Mouse (Mus musculus): ENCODE measurements around the gene Ralb. TPM values are rescaled to one million over a fixed set of nuclear protein-coding genes. Genes with fewer than 3 reads are reported as not detected.

Gene Ralb
- polyA plus RNA-seq, 1 experiment from 2014 or later = 72.4 TPM

- Histone ChIP-seq H3K4me1 (ENCODE audit: control insufficient read depth, insufficient read depth, low read depth, low read length) (no peaks in the 10 kb centered on the region), H3K27me3 (replicated peaks; ENCODE audit: control insufficient read depth, insufficient read depth, low read length) (peaks cover 3% of the 10 kb centered on the region; the same call in 1 of the 2 replicates), H3K4me2 (ENCODE audit: low read length) (no peak overlapping the region), H3K4me3 (ENCODE audit: low read length) (no peak overlapping the region), H3K9me3 (ENCODE audit: control insufficient read depth, low read length) (no peaks in the 10 kb centered on the region), H3K27ac (ENCODE audit: low read depth, low read length) (no peak overlapping the region), H3K9ac (ENCODE audit: low read depth, low read length) (no peak overlapping the region), H3K36me3 (ENCODE audit: control insufficient read depth, insufficient read depth, low read length) (no peaks in the 10 kb centered on the region)
- 51% methylated on average over 10 of the region's 10 CpGs for WGBS
- ATAC-seq = no peak
Observed at GRCm38 (mm10) chr1:119451417-119451816, 53.2 kb downstream of the Ralb start.

- no peaks in the 10 kb centered on the region for H3K4me1 ChIP-seq (ENCODE audit: control insufficient read depth, insufficient read depth, low read depth, low read length)
- H3K9me3 ChIP-seq (ENCODE audit: control insufficient read depth, low read length) = no peaks in the 10 kb centered on the region
- 79% methylated on average over 10 of the region's 10 CpGs for WGBS
- H3K27me3 ChIP-seq (replicated peaks; ENCODE audit: control insufficient read depth, insufficient read depth, low read length) = peaks cover 3% of the 10 kb centered on the region; the same call in 1 of the 2 replicates
- H3K27ac ChIP-seq (ENCODE audit: low read depth, low read length) = no peak overlapping the region
- no peak overlapping the region for H3K9ac ChIP-seq (ENCODE audit: low read depth, low read length)
- no peak for ATAC-seq
- no peak overlapping the region for H3K4me3 ChIP-seq (ENCODE audit: low read length)
- H3K4me2 ChIP-seq (ENCODE audit: low read length) = no peak overlapping the region
- H3K36me3 ChIP-seq (ENCODE audit: control insufficient read depth, insufficient read depth, low read length) = no peaks in the 10 kb centered on the region
Observed at GRCm38 (mm10) chr1:119450651-119451345, 53.8 kb downstream of the Ralb start.

- WGBS = 71% methylated on average over 10 of the region's 10 CpGs
- no peak overlapping the region for H3K27ac ChIP-seq (ENCODE audit: low read depth, low read length)
- H3K4me1 ChIP-seq (ENCODE audit: control insufficient read depth, insufficient read depth, low read depth, low read length) = no peaks in the 10 kb centered on the region
- no peak overlapping the region for H3K9ac ChIP-seq (ENCODE audit: low read depth, low read length)
- H3K27me3 ChIP-seq (replicated peaks; ENCODE audit: control insufficient read depth, insufficient read depth, low read length) = no peaks in the 10 kb centered on the region
- no peaks in the 10 kb centered on the region for H3K36me3 ChIP-seq (ENCODE audit: control insufficient read depth, insufficient read depth, low read length)
- H3K4me2 ChIP-seq (ENCODE audit: low read length) = no peak overlapping the region
- no peak overlapping the region for H3K4me3 ChIP-seq (ENCODE audit: low read length)
- no peak for ATAC-seq
- H3K9me3 ChIP-seq (ENCODE audit: control insufficient read depth, low read length) = no peaks in the 10 kb centered on the region
Observed at GRCm38 (mm10) chr1:119446753-119447283, 57.8 kb downstream of the Ralb start.

- H3K4me3 ChIP-seq (ENCODE audit: low read length) = no peak overlapping the region
- 87% methylated on average over 21 of the region's 21 CpGs for WGBS
- H3K9ac ChIP-seq (ENCODE audit: low read depth, low read length) = no peak overlapping the region
- H3K4me2 ChIP-seq (ENCODE audit: low read length) = no peak overlapping the region
- no peaks in the 10 kb centered on the region for H3K36me3 ChIP-seq (ENCODE audit: control insufficient read depth, insufficient read depth, low read length)
- no peaks in the 10 kb centered on the region for H3K27me3 ChIP-seq (replicated peaks; ENCODE audit: control insufficient read depth, insufficient read depth, low read length)
- H3K9me3 ChIP-seq (ENCODE audit: control insufficient read depth, low read length) = no peaks in the 10 kb centered on the region
- no peak overlapping the region for H3K27ac ChIP-seq (ENCODE audit: low read depth, low read length)
- ATAC-seq = no peak
- no peaks in the 10 kb centered on the region for H3K4me1 ChIP-seq (ENCODE audit: control insufficient read depth, insufficient read depth, low read depth, low read length)
Observed at GRCm38 (mm10) chr1:119443591-119444350, 60.8 kb downstream of the Ralb start.

- Histone ChIP-seq H3K4me3 (ENCODE audit: low read length) (no peak overlapping the region), H3K9me3 (ENCODE audit: control insufficient read depth, low read length) (no peaks in the 10 kb centered on the region), H3K36me3 (ENCODE audit: control insufficient read depth, insufficient read depth, low read length) (no peaks in the 10 kb centered on the region), H3K27me3 (replicated peaks; ENCODE audit: control insufficient read depth, insufficient read depth, low read length) (no peaks in the 10 kb centered on the region), H3K4me2 (ENCODE audit: low read length) (no peak overlapping the region), H3K9ac (ENCODE audit: low read depth, low read length) (no peak overlapping the region), H3K4me1 (ENCODE audit: control insufficient read depth, insufficient read depth, low read depth, low read length) (no peaks in the 10 kb centered on the region), H3K27ac (ENCODE audit: low read depth, low read length) (no peak overlapping the region)
- WGBS = 95% methylated on average over 9 of the region's 9 CpGs
- no peak for ATAC-seq
Observed at GRCm38 (mm10) chr1:119442901-119443300, 61.7 kb downstream of the Ralb start.

- no peaks in the 10 kb centered on the region for H3K9me3 ChIP-seq (ENCODE audit: control insufficient read depth, low read length)
- H3K27ac ChIP-seq (ENCODE audit: low read depth, low read length) = no peak overlapping the region
- no peaks in the 10 kb centered on the region for H3K36me3 ChIP-seq (ENCODE audit: control insufficient read depth, insufficient read depth, low read length)
- no peaks in the 10 kb centered on the region for H3K4me1 ChIP-seq (ENCODE audit: control insufficient read depth, insufficient read depth, low read depth, low read length)
- WGBS = 93% methylated on average over 9 of the region's 9 CpGs
- no peak overlapping the region for H3K4me2 ChIP-seq (ENCODE audit: low read length)
- H3K9ac ChIP-seq (ENCODE audit: low read depth, low read length) = no peak overlapping the region
- no peak for ATAC-seq
- no peaks in the 10 kb centered on the region for H3K27me3 ChIP-seq (replicated peaks; ENCODE audit: control insufficient read depth, insufficient read depth, low read length)
- H3K4me3 ChIP-seq (ENCODE audit: low read length) = no peak overlapping the region
Observed at GRCm38 (mm10) chr1:119438105-119438637, 66.4 kb downstream of the Ralb start.

- Histone ChIP-seq H3K36me3 (ENCODE audit: control insufficient read depth, insufficient read depth, low read length) (no peaks in the 10 kb centered on the region), H3K9ac (ENCODE audit: low read depth, low read length) (no peak overlapping the region), H3K4me3 (ENCODE audit: low read length) (no peak overlapping the region), H3K4me2 (ENCODE audit: low read length) (no peak overlapping the region), H3K9me3 (ENCODE audit: control insufficient read depth, low read length) (no peaks in the 10 kb centered on the region), H3K27ac (ENCODE audit: low read depth, low read length) (no peak overlapping the region), H3K4me1 (ENCODE audit: control insufficient read depth, insufficient read depth, low read depth, low read length) (no peaks in the 10 kb centered on the region), H3K27me3 (replicated peaks; ENCODE audit: control insufficient read depth, insufficient read depth, low read length) (no peaks in the 10 kb centered on the region)
- no peak for ATAC-seq
- WGBS = 55% methylated on average over 6 of the region's 6 CpGs
Observed at GRCm38 (mm10) chr1:119437401-119437800, 67.2 kb downstream of the Ralb start.

- ATAC-seq = no peak
- Histone ChIP-seq H3K9ac (ENCODE audit: low read depth, low read length) (no peak overlapping the region; the same call in 1 of the 2 replicates), H3K27ac (ENCODE audit: low read depth, low read length) (no peak overlapping the region), H3K9me3 (ENCODE audit: control insufficient read depth, low read length) (no peaks in the 10 kb centered on the region), H3K4me3 (ENCODE audit: low read length) (no peak overlapping the region), H3K4me1 (ENCODE audit: control insufficient read depth, insufficient read depth, low read depth, low read length) (peaks cover 28% of the 10 kb centered on the region), H3K4me2 (ENCODE audit: low read length) (no peak overlapping the region), H3K27me3 (replicated peaks; ENCODE audit: control insufficient read depth, insufficient read depth, low read length) (peaks cover 30% of the 10 kb centered on the region), H3K36me3 (ENCODE audit: control insufficient read depth, insufficient read depth, low read length) (no peaks in the 10 kb centered on the region)
- WGBS = 37% methylated on average over 6 of the region's 6 CpGs
Observed at GRCm38 (mm10) chr1:119424141-119424860, 80.3 kb downstream of the Ralb start.
